Mouse (Mus musculus) urinary bladder, postnatal 25 days (tissue): Measurements from ENCODE around the gene Fpr3.
"Not testable (repeated sequence)": the region's sequence is repeated elsewhere in the genome, so short reads cannot be mapped to it uniquely, and the experiment has no call there.

Source experiments
- DNase-seq: peaks from one replicate; pipeline ENCODE4 v3.0.0; 2022; ENCODE audit warnings: low spot score

Fpr3 gene

DNA sequence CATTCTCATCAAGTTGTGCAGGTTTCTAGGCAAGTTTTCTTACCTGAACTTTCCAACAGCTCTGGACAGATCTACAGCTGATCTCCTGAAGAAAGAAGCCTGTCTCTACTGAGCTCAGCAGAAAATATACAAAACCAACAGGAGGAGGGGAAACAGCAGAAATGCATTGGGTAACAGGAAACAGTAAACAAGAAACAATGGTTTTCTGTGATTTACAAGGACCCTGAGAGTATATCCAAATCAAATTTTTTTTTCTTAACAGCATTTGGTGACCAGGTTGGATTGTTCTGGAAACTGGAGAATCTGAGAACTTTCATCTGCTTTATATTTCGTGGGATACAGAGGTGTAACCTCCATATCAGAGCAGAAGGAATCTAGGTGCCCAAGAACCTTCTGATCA, 3.8 kb upstream of the Fpr3 start, which contains the start of gene Fpr1:
TSS of gene Fpr1 (minus strand) at position 101 of the 400 bp plus-strand sequence.
- DNase-seq = no peak

DNA sequence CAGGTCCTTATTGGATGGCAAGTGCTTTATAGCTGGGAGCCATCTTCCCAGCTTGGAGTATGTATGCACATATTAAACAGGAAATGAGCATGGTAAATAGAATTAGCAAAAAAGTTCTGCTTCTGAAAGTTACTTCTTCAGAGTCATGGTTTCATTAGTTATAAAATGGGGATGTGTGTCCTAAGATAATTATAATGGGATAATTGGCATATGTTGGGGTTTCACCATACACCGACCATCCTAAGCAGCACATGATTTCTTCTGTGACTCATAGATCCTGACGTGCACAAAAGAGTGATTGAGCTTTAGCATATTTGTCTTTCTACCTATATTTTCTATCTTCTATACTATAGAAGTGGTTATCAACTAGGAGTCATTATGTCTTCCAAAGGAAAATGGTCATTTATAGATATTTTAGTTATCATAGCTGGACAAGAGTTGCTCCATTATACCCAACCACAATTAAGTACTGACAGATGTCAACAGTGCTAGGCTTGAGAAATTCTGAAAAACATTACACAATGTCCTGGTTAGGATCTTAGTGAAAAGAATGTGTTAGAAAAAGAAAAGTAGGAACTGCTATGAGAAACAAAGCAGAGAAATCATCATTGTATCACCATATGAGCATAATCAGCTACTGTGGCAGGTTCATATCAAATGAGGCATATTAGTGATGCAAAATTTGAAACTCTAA, 2.2 kb downstream of the Fpr3 start:
- DNase-seq = no peak

DNA sequence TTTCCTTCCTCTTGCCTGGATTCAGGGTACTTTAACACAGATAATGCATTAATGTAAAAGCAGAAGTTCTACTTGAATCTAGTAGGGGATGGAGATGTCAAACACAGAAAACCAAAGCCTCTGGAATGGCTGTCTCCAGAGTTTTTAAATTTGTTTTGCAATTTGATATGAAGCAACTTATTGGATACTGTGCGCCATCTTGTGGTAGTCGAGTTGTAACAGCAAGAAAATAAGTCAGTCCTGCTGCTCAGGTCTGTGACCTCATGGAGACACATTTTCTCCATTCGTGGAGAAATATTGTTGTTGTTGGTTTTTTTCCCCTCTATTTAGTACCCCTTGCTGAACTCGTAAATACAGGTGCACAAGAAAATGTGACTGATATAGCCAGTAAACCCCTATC, 8.4 kb downstream of the Fpr3 start:
- DNase-seq = peak; percentile 27

DNA sequence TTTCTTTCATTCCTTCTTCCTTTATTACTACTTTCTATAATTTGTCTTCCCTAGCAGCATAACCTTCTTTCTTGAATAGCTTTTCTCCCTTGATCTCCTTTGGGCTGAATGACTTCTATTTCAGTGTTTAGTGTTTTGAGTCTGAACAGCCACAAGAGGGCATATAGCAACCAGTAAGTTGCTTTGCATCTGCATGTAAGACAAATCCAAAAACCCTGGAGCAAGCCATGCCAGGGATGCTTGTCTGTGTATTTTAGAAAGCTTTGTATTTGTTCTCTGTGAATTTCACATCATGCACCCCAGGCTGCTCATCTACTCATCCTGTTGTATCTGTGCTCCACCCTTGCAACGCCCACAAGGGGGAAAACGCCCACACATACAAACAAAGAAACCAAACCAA, 11.6 kb downstream of the Fpr3 start:
- no peak for DNase-seq

DNA sequence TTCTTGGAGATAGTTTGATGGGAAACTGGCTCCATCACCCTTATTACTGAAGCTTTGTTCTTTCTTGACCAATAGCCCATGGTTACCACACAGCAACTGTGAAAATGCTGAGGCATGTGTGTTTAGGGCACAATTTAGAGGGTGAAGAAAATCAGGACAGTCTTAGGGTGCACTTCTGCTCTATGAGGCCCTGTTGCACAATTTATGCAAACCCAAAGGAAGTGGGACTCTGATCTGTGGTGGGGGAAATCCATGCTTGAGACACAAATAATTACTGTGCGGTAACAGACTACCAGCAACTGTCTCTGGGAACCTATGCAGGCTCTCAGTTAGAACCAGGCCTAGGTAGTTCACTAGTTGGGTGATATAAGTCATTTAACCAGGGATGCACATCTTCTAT, 13.1 kb downstream of the Fpr3 start:
- no peak for DNase-seq

DNA sequence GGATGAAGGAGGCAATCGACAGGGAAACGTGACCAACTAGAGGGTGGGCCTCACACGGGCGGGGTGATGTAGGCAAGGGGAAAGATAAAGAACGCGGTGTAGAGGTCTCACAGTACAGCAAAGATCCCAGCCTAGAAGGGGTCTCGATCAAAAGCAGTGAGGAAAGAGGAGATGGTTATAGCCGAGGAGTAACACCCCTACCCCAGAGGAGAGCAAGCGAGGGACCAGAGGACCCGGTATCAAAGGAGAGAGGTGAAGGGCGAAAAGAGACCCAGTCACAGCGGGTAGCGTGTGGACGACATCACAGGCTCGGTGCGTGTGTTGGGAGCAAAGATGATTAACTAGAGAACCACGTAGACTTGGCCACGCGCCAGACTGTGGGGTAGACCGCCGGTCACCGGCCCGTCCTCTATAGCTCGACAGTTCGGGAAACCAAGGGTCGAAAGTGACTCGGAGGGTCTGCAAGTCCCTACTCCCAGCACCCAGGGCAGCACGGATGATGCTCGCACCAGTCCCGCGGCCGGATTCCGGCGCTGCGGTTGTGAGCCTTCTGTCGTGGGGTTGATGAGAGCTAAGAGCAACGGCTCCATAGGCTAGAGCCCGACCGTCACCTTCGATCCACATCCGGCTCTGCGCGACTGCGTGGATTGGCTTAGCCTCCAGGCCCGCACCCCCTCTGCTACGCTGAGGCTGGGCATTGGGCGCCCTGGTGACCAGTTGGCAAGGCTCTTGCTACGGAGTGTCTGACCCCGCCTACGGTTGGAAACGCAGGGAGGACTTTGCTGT, 22.2 kb downstream of the Fpr3 start:
- DNase-seq = peak; percentile 69

DNA sequence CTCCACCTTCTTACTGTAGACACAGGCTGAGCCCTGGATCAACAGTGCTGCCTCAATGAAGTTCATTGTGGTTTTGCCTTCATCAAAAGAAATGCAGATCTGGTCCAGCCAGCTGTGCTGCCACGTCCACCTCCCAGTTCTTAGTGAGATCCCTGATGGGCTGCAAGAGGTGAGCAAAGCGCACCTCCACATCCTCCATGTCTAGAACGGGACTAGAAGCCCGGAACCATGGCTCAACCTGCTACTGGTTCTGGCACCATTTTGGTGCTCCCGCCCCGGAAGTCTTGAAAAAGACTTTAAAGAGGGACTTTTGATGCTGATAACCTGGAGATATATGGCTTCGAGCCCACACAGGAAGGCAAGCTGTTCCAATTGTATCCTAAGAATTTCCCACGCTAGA, 25.0 kb downstream of the Fpr3 start:
- not testable (repeated sequence) for DNase-seq

DNA sequence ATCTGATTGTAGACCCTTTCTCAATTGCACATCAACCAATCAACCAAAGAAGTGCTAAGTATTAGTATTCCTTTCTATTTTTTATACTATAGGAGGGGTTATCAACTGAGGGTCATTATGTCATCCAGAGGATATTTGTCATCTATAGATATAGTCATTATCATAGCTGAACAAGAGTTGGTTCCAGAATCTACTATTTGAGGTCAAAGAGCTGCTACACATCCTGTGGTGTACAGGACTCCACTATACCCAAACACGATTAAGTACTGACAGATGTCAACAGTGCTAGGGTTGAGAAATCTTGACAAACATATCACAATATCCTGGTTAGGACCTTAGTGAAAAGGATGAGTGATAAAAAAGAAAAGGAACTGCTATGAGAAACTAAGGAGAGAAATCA, 29.7 kb downstream of the Fpr3 start:
- DNase-seq = no peak

DNA sequence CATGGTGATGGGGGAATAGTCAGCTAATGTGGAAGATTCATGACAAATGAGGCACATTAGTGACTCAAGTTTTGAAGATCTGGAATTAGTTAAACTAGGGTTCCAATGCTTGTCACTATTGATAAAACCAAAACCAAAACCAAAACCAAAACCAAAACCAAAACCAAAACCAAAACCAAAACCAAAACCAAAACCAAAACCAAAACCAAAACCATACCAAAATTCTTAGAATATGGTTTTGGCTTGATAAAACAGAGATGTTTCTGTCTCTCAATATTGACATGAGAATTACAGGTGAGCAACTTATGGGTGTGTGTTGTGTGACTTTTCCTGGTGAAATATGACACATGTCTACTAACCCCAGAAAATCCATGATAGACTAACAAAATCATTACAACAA, 30.1 kb downstream of the Fpr3 start:
- DNase-seq = no peak

DNA sequence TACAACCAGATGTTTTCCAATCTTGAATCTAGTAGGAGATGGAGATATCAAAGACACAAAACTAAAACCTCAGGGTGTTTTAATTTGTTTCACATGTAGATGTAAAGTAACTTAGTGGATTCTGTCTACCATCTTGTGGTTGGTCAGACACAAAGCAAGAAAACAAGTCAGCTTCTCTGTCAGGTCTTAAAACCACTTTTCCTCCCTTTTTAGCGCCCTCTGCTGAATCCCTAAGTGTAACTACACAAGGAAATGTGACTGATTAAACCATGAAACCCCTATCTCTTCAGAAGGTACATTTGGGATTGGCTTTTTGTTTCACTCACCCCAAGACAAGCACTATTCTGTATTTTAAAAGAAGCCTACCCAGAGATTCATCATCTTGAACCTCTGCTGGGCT, 85.8 kb downstream of the Fpr3 start:
- no peak for DNase-seq

DNA sequence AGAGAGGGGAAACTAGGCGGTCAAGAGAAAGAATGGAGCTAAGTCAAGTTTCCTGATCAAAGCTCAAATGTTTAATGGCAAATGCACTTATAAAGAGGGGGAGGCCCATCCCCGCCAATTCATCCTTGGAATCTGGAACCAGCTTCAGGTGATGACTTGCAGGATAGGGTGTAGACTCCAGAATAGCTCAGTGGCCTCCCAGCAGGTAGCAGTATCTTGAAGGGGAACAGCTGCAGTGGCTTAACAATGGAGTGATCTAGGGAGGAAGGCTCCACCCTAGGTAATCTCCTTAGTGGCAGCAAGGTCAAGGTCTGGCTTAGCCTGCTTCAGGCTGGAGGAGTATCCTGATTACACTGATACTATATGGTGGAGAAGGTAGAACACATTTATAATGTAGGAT, 93.6 kb downstream of the Fpr3 start:
- not testable (repeated sequence) for DNase-seq

DNA sequence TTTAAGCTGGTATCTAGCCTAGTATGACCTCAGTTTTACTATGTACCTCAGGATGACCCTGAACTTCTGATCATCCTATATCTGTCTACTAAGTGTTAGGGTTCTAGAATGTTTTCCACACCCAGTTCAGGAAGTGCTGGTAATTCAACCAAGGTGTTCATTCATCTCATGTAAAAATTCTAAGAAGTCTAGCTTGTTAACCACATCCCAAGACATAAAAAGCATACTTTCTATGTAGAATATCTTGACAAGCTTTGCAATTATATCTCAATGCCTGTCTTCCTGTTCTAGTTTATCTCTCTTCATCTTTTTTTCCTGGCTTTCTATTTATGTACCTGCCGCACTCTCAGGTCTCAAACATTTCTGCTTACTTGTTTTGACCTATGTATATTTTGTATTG, 117.1 kb downstream of the Fpr3 start:
- no peak for DNase-seq
